Mouse (Mus musculus) liver, embryonic 14.5 days (tissue): ENCODE results near the gene P2rx7. TPM values are rescaled to one million over a fixed set of nuclear protein-coding genes. Genes with fewer than 3 reads are reported as not detected.

Experiments used
- ATAC-seq: fragments of 200-750 bp; cut with Nextera tagmentation; 2 replicates; pipeline ENCODE4 v1.8.0; 2017; ENCODE audit warnings: moderate number of reproducible peaks, mild to moderate bottlenecking, moderate library complexity; ENCODE audit not compliant: insufficient read depth
- DNase-seq, 3 experiments: peaks; one replicate each; pipeline ENCODE4 v3.0.0-alpha.2; 2012 to 2013; ENCODE audit warnings: low read depth in 3 of 3, low spot score in 3 of 3
- H3K27ac ChIP-seq: fragments of 300-500 bp; sonication (generic); 2 replicates; pipeline ENCODE4 v1.5.1; 2014; ENCODE audit warnings: moderate library complexity, mild to moderate bottlenecking, control low read depth, inconsistent platforms
- H3K27me3 ChIP-seq: fragments of 300-500 bp; sonication (generic); 2 replicates; pipeline ENCODE4 v1.6.1; 2014; ENCODE audit warnings: mild to moderate bottlenecking, low read length, moderate library complexity; ENCODE audit not compliant: control insufficient read depth, insufficient read depth
- H3K36me3 ChIP-seq: fragments of 300-500 bp; sonication (generic); replicated peaks from 2 replicates; pipeline ENCODE4 v1.6.1; 2014; ENCODE audit warnings: low read depth; ENCODE audit not compliant: control insufficient read depth, insufficient read depth
- H3K4me1 ChIP-seq, 2 experiments: fragments of 200-500 bp in 1 of 2; fragments of 300-500 bp in 1 of 2; sonication (generic) in 1 of 2; replicated peaks; 2 replicates each; pipeline ENCODE4 v1.6.1; 2012 to 2014; ENCODE audit warnings: antibody characterized with exemption in 1 of 2, inconsistent platforms in 1 of 2, low read length in 1 of 2; ENCODE audit not compliant: control insufficient read depth in 2 of 2, insufficient read depth in 2 of 2
- H3K4me2 ChIP-seq: fragments of 300-500 bp; sonication (generic); 2 replicates; pipeline ENCODE4 v1.6.1; 2014; ENCODE audit warnings: low read depth, mild to moderate bottlenecking, control low read depth, moderate library complexity
- H3K4me3 ChIP-seq, 2 experiments: fragments of 200-500 bp in 1 of 2; fragments of 300-500 bp in 1 of 2; sonication (generic) in 1 of 2; 2 replicates each; pipeline ENCODE4 v1.5.1; 2012 to 2014; ENCODE audit warnings: low read depth in 2 of 2, low read length in 2 of 2, mild to moderate bottlenecking in 2 of 2, control low read depth in 1 of 2, inconsistent platforms in 1 of 2, moderate library complexity in 1 of 2; ENCODE audit not compliant: insufficient read depth in 1 of 2
- H3K9ac ChIP-seq: fragments of 300-500 bp; sonication (generic); replicated peaks from 2 replicates; pipeline ENCODE4 v1.6.1; 2014; ENCODE audit warnings: mild to moderate bottlenecking, control low read depth, moderate library complexity
- H3K9me3 ChIP-seq: fragments of 300-500 bp; sonication (generic); 2 replicates; pipeline ENCODE4 v1.6.1; 2016; ENCODE audit warnings: low read length, mixed read lengths; ENCODE audit not compliant: control insufficient read depth
- CTCF ChIP-seq: IDR thresholded peaks from 2 replicates; pipeline ENCODE4 v1.5.1; 2016; ENCODE audit warnings: antibody characterized with exemption, low read depth, control low read depth
- EP300 ChIP-seq: IDR thresholded peaks from 2 replicates; pipeline ENCODE4 v1.6.1; 2016; ENCODE audit warnings: antibody characterized with exemption, low read depth
- WGBS: fragments of 180-500 bp; shearing (Covaris S2); extraction: QIAGEN DNeasy Blood & Tissue Kit; methylation state at CpG from one replicate; pipeline ENCODE4 v1.1.7; 2014; ENCODE audit not compliant: insufficient replicate concordance; 5-methylcytosine and 5-hydroxymethylcytosine counted together
- microRNA-seq: library from miRNA; unstranded; fragments of <30 nt; microRNA quantifications from one replicate; pipeline ENCODE4, GENCODE M21; 2016
- polyA plus RNA-seq, 2 experiments: library from polyadenylated mRNA; depleted of rRNA in 1 of 2; stranded (reverse) in 1 of 2; unstranded in 1 of 2; fragments of >200 nt; fragmentation: Nextera tagmentation in 1 of 2; extraction: Ambion mirVana in 1 of 2; gene quantifications; 2 replicates each; pipeline versions ENCODE4 v1.2.1 to v1.2.3; 2012 to 2014

Gene P2rx7
- polyA plus RNA-seq, 2 experiments, result 0.99 to 1.7 TPM

- no peak for ATAC-seq
- TF ChIP-seq CTCF (no peak), EP300 (no peak)
- H3K9ac ChIP-seq, result no peak overlapping the region
These were observed 92.1 kb downstream of the P2rx7 start for GRCm38 (mm10) chr5:122735853-122736252.

GRCm38 (mm10) chr5:122736761-122737160 is 93.0 kb downstream of the P2rx7 start:
- 78% methylated on average over 15 of the region's 15 CpGs for WGBS
- ATAC-seq (no peak), DNase-seq (no peak)
- H3K36me3 ChIP-seq, result no peaks in the 10 kb centered on the region
- no peak overlapping the region for H3K4me2 ChIP-seq
- no peak overlapping the region for H3K4me3 ChIP-seq
- no peaks in the 10 kb centered on the region for H3K27me3 ChIP-seq
- H3K9ac ChIP-seq, result no peak overlapping the region
- no peaks in the 10 kb centered on the region for H3K9me3 ChIP-seq
- TF ChIP-seq CTCF (no peak), EP300 (no peak)
- H3K4me1 ChIP-seq, result peaks cover 0 to 10% of the 10 kb centered on the region in 2 experiments
- H3K27ac ChIP-seq, result no peak overlapping the region

More at GRCm38 (mm10) chr5:122735853-122736252, 92.1 kb downstream of the P2rx7 start:
- no peak for DNase-seq
- no peak overlapping the region for H3K4me3 ChIP-seq
- H3K36me3 ChIP-seq, result no peaks in the 10 kb centered on the region
- no peak overlapping the region for H3K4me2 ChIP-seq
- H3K9me3 ChIP-seq, result no peaks in the 10 kb centered on the region
- peaks cover 0 to 14% of the 10 kb centered on the region in 2 experiments for H3K4me1 ChIP-seq
- 76% methylated on average over 7 of the region's 7 CpGs for WGBS
- H3K27me3 ChIP-seq, result no peaks in the 10 kb centered on the region
- no peak overlapping the region for H3K27ac ChIP-seq

Small RNAs within 50 kb of the gene (microRNA-seq; reads per million reads assigned to microRNA genes)
- not detected for gene Mir8115

Other genes starting within 250 kb of the P2rx7 start
- gene Anapc7, start 222.2 kb upstream of the P2rx7 start, polyA plus RNA-seq (2012; rRNA removed), result 9.5 and 13.2 TPM in 2 replicates
- 9.0 TPM in 2 replicates for gene Anapc7, start 222.2 kb upstream of the P2rx7 start, polyA plus RNA-seq (2014; fragmentation: Nextera tagmentation; extraction: Ambion mirVana)
- gene Atp2a2, start 141.7 kb upstream of the P2rx7 start, polyA plus RNA-seq (2012; rRNA removed), result 18.9 and 25.9 TPM in 2 replicates
- gene Atp2a2, start 141.7 kb upstream of the P2rx7 start, polyA plus RNA-seq (2014; fragmentation: Nextera tagmentation; extraction: Ambion mirVana), result 12.8 and 13.1 TPM in 2 replicates
- 0.68 and 0.93 TPM in 2 replicates for gene Ift81, start 29.4 kb upstream of the P2rx7 start, polyA plus RNA-seq (2012; rRNA removed)
- gene Ift81, start 29.4 kb upstream of the P2rx7 start, polyA plus RNA-seq (2014; fragmentation: Nextera tagmentation; extraction: Ambion mirVana), result 2.0 and 2.2 TPM in 2 replicates
- 10.3 and 12.2 TPM in 2 replicates for gene P2rx4, start 63.6 kb downstream of the P2rx7 start, polyA plus RNA-seq (2012; rRNA removed)
- 19.9 and 20.7 TPM in 2 replicates for gene P2rx4, start 63.6 kb downstream of the P2rx7 start, polyA plus RNA-seq (2014; fragmentation: Nextera tagmentation; extraction: Ambion mirVana)
- gene Camkk2, start 135.5 kb downstream of the P2rx7 start, polyA plus RNA-seq (2012; rRNA removed), result 5.3 and 5.9 TPM in 2 replicates
- 6.3 and 8.3 TPM in 2 replicates for gene Camkk2, start 135.5 kb downstream of the P2rx7 start, polyA plus RNA-seq (2014; fragmentation: Nextera tagmentation; extraction: Ambion mirVana)
- 135 and 156 TPM in 2 replicates for gene Anapc5, start 177.4 kb downstream of the P2rx7 start, polyA plus RNA-seq (2012; rRNA removed)
- gene Anapc5, start 177.4 kb downstream of the P2rx7 start, polyA plus RNA-seq (2014; fragmentation: Nextera tagmentation; extraction: Ambion mirVana), result 219 and 229 TPM in 2 replicates
- 5.4 and 6.6 TPM in 2 replicates for gene Rnf34, start 206.1 kb downstream of the P2rx7 start, polyA plus RNA-seq (2012; rRNA removed)
- gene Rnf34, start 206.1 kb downstream of the P2rx7 start, polyA plus RNA-seq (2014; fragmentation: Nextera tagmentation; extraction: Ambion mirVana), result 12.2 and 13.2 TPM in 2 replicates